Comparison of ENCODE assay signal across 18 mouse cellular contexts in the genomic region with DNA sequence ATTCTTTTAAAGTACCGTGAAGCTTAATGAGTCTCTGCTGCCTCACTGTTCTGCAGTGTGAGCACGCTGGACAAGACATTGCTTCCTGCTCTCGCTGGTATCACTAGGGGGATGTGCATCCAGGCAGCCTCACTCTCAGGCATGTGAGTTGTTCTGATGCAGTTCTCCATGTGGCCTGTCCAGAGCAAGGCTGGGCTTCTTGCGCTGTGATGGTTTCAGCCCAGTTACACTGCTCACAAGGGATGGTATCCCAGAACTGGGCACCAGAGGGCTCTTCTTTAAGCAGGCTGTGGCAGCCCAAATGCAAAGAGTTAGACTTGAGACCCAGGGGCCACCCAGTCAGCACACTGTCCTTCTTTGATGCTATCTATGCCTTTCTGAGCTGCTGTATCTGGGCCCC.
DNase-seq lines count a peak whose midpoint lies in the region; ATAC-seq and TF ChIP-seq lines count a peak whose summit lies in the region.
"Had no signal": no experiment of that assay in that cellular context is flagged by ENCODE, and none has a peak within 500 bp of the region (broad histone marks: within the 10 kb centered on the region; RNA-seq: fewer than 3 reads in every experiment).

No protein-coding gene starts in this region.

- H3K27me3 ChIP-seq in kidney, embryonic 16.5 days (ENCODE audit: insufficient read depth, low read length), result peaks cover 18% of the 10 kb centered on the region
- H3K27me3 ChIP-seq in stomach, postnatal 0 days (ENCODE audit: control insufficient read depth, insufficient read depth, low read length), result no peaks in the 10 kb centered on the region

- peaks cover 21% of the 10 kb centered on the region for H3K4me1 ChIP-seq in kidney, embryonic 16.5 days (ENCODE audit: insufficient read depth, low read length)
- H3K4me1 ChIP-seq in bone marrow macrophage, adult 2 months (ENCODE audit: control insufficient read depth, insufficient read depth, low read length), result peaks cover 4% of the 10 kb centered on the region; the same call in 1 of the 2 replicates
- H3K4me1 ChIP-seq in stomach, postnatal 0 days (replicated peaks; ENCODE audit: control insufficient read depth, insufficient read depth), result peaks cover 4% of the 10 kb centered on the region; the same call in 1 of the 2 replicates

- no peaks in the 10 kb centered on the region for H3K36me3 ChIP-seq in kidney, embryonic 16.5 days (ENCODE audit: insufficient read depth, low read length)
- H3K36me3 ChIP-seq in stomach, postnatal 0 days (ENCODE audit: control insufficient read depth, insufficient read depth, low read length), result no peaks in the 10 kb centered on the region
- H3K36me3 ChIP-seq: heart, embryonic 15.5 days; hindbrain, embryonic 13.5 days; limb, embryonic 13.5 days; midbrain, embryonic 12.5 days had no signal

- 56% methylated on average over 4 of the region's 4 CpGs for WGBS in kidney, embryonic 16.5 days
- WGBS in stomach, postnatal 0 days, result 70% methylated on average over 4 of the region's 4 CpGs

- ATAC-seq in kidney, embryonic 16.5 days (ENCODE audit: low FRiP score, low TSS enrichment), result no peak
- ATAC-seq in stomach, postnatal 0 days (ENCODE audit: low FRiP score, low TSS enrichment), result no peak
- ATAC-seq: forebrain, embryonic 13.5 days had no signal

- TF ChIP-seq CTCF in bone marrow macrophage, adult 2 months (IDR thresholded peaks at IDR 0.05; ENCODE audit: low read depth, low read length), result 0 out of 2 replicates have a peak, but pooled peaks have one; percentile 9
- TF ChIP-seq CTCF in stomach, postnatal 0 days (IDR thresholded peaks at IDR 0.05; ENCODE audit: low read depth), result peak; percentile 48

- no peak overlapping the region for H3K4me3 ChIP-seq in kidney, embryonic 16.5 days (ENCODE audit: low read length)
- no peak overlapping the region for H3K4me3 ChIP-seq in bone marrow macrophage, adult 2 months (ENCODE audit: insufficient read depth, low read length)
- H3K4me3 ChIP-seq in stomach, postnatal 0 days (ENCODE audit: low read depth, low read length), result no peak overlapping the region
- H3K4me3 ChIP-seq: forebrain, embryonic 13.5 days; heart, embryonic 15.5 days; hindbrain, embryonic 13.5 days; limb, embryonic 13.5 days; midbrain, embryonic 12.5 days had no signal

- no peak for TF ChIP-seq POLR2A in bone marrow macrophage, adult 2 months (IDR thresholded peaks at IDR 0.05; ENCODE audit: borderline replicate concordance, low read depth, low read length)

- H3K9ac ChIP-seq in kidney, embryonic 16.5 days (replicated peaks; ENCODE audit: low read length), result no peak overlapping the region
- H3K9ac ChIP-seq in stomach, postnatal 0 days (ENCODE audit: low read length), result no peak overlapping the region
- H3K9ac ChIP-seq: forebrain, embryonic 13.5 days; heart, embryonic 15.5 days; hindbrain, embryonic 13.5 days; limb, embryonic 13.5 days; midbrain, embryonic 12.5 days had no signal

- H3K9me3 ChIP-seq in kidney, embryonic 16.5 days (ENCODE audit: low read length), result no peaks in the 10 kb centered on the region
- no peaks in the 10 kb centered on the region for H3K9me3 ChIP-seq in stomach, postnatal 0 days (ENCODE audit: control insufficient read depth, low read length)
- H3K9me3 ChIP-seq: forebrain, embryonic 13.5 days; heart, embryonic 15.5 days; hindbrain, embryonic 13.5 days; limb, embryonic 13.5 days; midbrain, embryonic 12.5 days had no signal

- no peak for TF ChIP-seq EP300 in stomach, postnatal 0 days (optimal IDR thresholded peaks at IDR 0.05)

- H3K27ac ChIP-seq in kidney, embryonic 16.5 days (ENCODE audit: low read length), result no peak overlapping the region
- H3K27ac ChIP-seq in bone marrow macrophage, adult 2 months (ENCODE audit: insufficient read depth, low read depth, low read length), result no peak overlapping the region
- no peak overlapping the region for H3K27ac ChIP-seq in stomach, postnatal 0 days (replicated peaks)
- H3K27ac ChIP-seq: forebrain, embryonic 13.5 days; heart, embryonic 15.5 days; hindbrain, embryonic 13.5 days; limb, embryonic 13.5 days; midbrain, embryonic 12.5 days had no signal

- no peak overlapping the region for H3K4me2 ChIP-seq in kidney, embryonic 16.5 days (replicated peaks; ENCODE audit: low read depth, low read length)
- H3K4me2 ChIP-seq in stomach, postnatal 0 days (replicated peaks; ENCODE audit: low read depth), result no peak overlapping the region
- H3K4me2 ChIP-seq: forebrain, embryonic 13.5 days; heart, embryonic 15.5 days; hindbrain, embryonic 13.5 days; limb, embryonic 13.5 days; midbrain, embryonic 12.5 days had no signal

- DNase-seq in kidney, postnatal 4 days, result peak; percentile 27 to 50
- DNase-seq in lung, postnatal 10 days, result peak; percentile 32
- no peak for DNase-seq in lung, postnatal 25 days (ENCODE audit: low spot score)
- no peak for DNase-seq in stomach, postnatal 0 days (ENCODE audit: low spot score)
- DNase-seq in neural tube, embryonic 10.5 days (ENCODE audit: extremely low spot score, low spot score), result no peak
- DNase-seq: adrenal gland, postnatal 36 days; cerebellum, adult 11-12 months; cerebellum, postnatal 36 days; kidney, adult 2 months; lung, postnatal 36 days; right cerebral cortex, postnatal 25 days had no signal

Comparison
In these comparisons a context has a peak if more than half of its experiments do, and no peak if none do; other contexts are left out.
1. DNase-seq: peak in kidney, postnatal 4 days (2 of 2) and lung, postnatal 10 days (single experiment); none in lung, postnatal 25 days (single experiment), stomach, postnatal 0 days (single experiment) and neural tube, embryonic 10.5 days (single experiment).